Mouse (Mus musculus): ENCODE data around the gene Rasgrp3.
"Not testable (repeated sequence)": the region's sequence is repeated elsewhere in the genome, so short reads cannot be mapped to it uniquely, and the experiment has no call there.

The Rasgrp3 gene

DNA sequence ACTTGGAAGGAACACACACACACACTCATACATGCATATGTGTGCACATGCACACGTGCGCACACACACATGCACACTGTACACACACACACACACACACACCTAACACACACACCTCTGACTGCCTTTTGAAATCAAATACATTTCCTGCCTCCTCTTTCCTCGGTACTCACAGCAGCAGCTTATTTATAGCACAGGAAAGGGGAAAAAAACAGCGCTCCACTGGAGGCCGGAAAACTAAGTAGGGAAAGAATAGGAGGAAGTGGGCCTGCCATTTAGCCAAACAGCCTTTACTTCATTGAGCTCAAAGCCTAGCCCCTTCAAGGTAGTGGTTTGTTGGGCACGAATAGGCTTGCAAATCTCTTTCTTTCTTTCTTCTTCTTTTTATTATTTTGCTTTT is at the start of gene Rasgrp3:
TSS of gene Rasgrp3 (plus strand) at position 298 of the 400 bp plus-strand sequence.
- peak; percentile 13 for DNase-seq (ENCODE audit: low spot score)

GRCm38 (mm10) chr17:75388402-75388801 is 47.3 kb upstream of the Rasgrp3 start:
- DNase-seq (ENCODE audit: low spot score), result no peak

DNA sequence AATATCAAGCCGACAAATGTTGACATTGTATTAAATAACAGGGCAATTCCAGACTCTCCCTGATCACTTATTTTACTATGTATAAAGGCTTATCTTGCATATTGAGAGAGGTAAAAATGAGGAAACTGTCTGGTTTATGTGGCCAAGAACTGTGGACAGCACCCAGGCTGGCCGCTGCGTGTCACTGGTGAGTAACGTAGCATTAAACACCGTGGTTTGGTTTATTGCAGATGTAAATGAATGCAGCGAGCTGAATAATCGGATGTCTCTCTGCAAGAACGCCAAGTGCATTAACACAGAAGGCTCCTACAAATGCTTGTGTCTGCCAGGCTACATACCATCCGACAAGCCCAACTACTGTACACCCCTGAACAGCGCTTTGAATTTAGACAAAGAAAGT is 45.6 kb upstream of the Rasgrp3 start:
- DNase-seq (ENCODE audit: low spot score), result no peak

GRCm38 (mm10) chr17:75391429-75392192 is 44.1 kb upstream of the Rasgrp3 start:
- no peak for DNase-seq (ENCODE audit: low spot score)

GRCm38 (mm10) chr17:75406405-75406804 is 29.3 kb upstream of the Rasgrp3 start:
- peak; percentile 10 for DNase-seq (ENCODE audit: low spot score)

GRCm38 (mm10) chr17:75416861-75417260 is 18.8 kb upstream of the Rasgrp3 start:
- DNase-seq (ENCODE audit: low spot score), result no peak

- no peak for DNase-seq (ENCODE audit: low spot score)
These were observed 1.5 kb upstream of the Rasgrp3 start for GRCm38 (mm10) chr17:75434152-75434551.

DNA sequence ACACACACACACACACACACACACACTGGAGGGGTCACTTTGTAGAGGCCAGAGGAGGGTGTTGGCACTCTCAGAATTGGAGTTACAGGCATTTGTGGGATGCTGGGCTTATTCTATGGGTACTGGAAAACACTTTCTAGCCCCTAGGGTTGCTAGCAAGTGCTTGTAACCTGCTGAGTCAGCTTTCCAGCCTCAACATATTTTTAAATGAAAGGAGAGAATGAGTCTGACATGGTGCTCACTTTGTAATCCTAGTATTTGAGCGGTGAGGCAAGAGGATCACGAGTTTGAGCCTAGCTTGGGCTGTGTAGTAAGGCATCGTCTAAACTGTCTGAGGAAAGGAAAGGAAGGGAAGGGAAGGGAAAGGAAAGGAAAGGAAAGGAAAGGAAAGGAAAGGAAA is 825 bp upstream of the Rasgrp3 start:
- DNase-seq (ENCODE audit: low spot score), result no peak

DNA sequence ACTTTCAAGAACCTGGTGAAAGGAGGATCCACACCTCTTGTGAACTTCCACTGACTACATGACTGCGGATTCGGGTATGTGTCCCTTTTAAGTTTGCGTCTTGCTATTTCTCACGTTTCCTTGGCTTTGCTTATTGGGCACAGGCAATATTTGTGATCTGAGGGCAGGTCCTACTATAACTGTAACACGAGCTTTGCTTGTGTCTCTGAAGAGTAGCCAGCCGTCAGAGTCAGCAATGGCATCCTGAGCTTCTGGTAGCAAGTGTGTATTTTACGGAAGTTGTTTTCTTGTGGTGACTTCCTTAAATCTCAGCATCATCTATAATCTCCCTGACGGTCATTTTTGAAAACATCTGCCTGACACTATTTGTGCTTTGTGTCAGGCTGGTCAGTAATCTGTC is 399 bp downstream of the Rasgrp3 start:
- no peak for DNase-seq (ENCODE audit: low spot score)

DNA sequence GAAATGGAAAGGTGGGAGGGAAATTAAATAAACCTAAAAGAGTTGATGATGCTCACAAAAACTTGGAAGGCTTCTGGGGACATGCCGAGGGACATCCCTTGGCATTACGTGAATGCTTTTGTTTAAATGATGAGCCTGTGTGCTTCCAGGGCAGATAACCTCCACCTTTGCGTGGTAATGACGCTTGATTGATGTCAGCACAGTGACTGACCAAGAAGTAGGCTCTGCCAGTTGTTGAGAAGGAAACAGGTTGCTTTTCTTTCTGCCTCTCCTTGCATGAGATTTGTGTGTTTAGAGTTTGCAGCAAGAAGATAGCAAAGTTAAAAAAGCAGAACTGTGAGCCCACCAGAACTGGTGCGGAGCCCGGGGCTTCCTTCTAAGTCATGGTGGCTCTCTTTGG is 1.1 kb downstream of the Rasgrp3 start:
- no peak for DNase-seq (ENCODE audit: low spot score)

DNA sequence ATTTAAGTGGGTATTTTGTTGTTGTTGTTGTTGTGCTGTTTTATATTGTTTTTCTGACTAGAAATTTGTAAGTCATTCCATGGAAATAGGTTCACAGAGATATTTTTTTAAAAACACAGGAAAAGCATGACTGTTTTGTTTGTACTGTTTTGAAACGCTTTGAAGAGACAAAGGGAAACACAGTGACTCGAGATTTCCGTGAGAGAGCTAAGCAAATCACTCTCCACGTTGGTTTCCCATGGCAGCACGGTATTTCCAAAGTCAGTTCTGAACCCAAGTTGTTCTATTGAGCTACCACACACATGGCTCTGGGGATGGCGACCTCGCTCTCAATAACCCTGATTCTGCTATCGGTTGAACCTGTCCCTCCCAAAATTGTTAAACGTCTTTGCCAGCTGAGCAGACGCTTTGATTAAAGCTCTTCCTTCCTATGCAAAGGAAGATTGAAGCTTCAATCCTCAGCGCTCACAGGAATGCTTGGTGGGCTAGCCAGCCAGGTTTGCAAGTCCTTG is 1.6 kb downstream of the Rasgrp3 start:
- no peak for DNase-seq (ENCODE audit: low spot score)

- DNase-seq (ENCODE audit: low spot score), result no peak
These were observed 2.5 kb downstream of the Rasgrp3 start for GRCm38 (mm10) chr17:75438162-75438561.

DNA sequence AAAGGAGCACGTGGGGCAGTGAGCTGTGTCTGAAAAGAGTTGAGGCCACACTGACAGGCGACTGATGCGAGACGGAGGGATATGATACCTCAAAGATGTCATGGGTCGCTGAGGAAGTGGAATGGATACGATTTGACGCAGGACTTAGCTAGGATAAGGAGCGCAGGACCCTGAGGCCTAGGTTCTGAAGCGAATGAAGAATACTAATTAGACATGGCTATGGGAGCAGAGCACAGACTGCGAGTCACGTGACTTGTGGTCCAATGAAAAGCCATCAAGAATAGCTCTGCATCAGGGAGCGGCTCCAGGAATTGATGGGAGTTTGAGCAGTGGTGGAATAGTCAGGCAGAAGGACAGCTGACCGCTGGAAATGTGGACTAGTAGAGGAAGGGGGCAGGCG is 3.4 kb downstream of the Rasgrp3 start:
- DNase-seq (ENCODE audit: low spot score), result no peak

DNA sequence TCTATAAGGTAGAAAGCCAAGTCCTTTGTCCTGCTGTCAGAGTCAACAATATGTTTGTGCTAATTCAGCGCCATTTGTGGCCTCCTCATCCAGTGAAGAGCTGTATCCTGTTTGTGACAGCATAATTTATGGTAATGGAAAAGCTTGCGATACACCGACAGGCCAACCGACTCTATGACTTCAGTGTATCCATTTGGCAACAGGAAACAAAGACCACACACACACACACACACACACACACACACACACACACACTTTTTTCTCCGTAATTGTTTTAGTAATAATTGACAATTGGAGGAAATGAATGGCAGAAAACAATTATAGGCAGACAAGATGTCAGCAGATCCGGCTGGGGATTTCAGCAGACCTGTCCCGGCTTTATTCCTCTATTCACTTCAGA is 4.9 kb downstream of the Rasgrp3 start:
- peak; percentile 19 for DNase-seq (ENCODE audit: low spot score)

DNA sequence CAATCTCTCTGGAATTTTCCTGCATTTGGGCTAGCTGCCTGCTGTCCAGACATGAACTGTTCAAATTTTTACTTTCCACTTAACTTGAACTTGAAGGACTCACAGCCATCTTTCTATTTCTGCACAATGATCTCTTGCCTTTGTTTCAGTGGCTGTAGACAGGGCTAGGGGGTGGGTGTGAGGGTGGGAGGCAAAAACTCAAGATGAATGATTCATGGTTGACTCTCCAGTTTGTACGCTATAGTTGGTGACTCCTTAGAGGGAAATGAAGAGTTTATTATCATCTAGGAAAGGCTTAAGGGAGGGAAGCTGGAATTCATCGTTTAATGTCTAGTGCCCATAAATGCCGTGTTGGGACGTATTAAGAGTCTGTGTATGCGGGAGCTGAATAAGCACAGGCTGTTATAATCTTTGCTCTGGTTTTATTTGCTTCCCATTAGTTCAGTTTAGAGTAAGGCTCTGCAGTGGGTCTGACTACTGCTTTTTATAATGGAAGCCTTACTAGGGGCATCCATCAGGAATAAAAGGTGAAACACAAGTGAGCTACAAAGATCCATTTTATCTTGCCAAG is 5.6 kb downstream of the Rasgrp3 start:
- DNase-seq (ENCODE audit: low spot score), result no peak

DNA sequence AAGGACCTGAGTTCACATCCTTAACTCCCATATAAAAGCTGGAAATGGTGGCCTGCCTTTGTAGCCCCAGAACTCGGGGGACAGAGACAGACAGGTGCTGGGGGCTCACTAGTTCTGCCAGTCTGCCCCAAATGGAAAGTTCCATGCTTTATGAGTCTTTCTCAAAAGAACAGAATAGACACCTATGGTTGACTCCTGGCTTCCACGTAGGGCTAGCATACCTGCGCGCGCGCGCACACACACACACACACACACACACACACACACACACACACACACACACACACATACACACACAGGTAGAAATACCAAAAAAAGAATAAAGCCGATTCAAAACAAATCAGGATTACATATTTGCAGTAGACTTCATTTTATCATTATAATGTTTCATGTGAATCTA is 6.7 kb downstream of the Rasgrp3 start:
- DNase-seq (ENCODE audit: low spot score), result no peak

- DNase-seq (ENCODE audit: low spot score), result no peak
These were observed 7.4 kb downstream of the Rasgrp3 start for GRCm38 (mm10) chr17:75443064-75443621.

DNA sequence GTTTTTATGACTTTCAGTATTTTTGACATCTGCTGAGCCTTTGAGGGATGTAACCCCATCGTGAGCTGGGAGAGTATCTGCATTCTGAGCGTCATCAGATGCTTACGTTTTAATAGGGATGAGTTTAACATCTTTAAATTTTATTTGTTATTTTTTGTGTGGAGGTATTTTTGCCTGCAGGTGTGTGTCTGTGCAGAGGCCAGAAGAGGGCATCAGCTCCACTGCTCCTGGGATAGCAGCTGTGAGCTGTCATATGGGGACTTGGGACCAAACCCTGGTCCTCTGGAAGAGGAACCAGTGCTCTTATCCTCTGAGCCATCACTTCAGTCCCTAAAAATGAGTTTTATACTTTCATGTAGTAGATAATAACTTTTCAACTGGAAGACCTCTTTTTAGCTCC is 12.6 kb downstream of the Rasgrp3 start:
- DNase-seq (ENCODE audit: low spot score), result no peak

DNA sequence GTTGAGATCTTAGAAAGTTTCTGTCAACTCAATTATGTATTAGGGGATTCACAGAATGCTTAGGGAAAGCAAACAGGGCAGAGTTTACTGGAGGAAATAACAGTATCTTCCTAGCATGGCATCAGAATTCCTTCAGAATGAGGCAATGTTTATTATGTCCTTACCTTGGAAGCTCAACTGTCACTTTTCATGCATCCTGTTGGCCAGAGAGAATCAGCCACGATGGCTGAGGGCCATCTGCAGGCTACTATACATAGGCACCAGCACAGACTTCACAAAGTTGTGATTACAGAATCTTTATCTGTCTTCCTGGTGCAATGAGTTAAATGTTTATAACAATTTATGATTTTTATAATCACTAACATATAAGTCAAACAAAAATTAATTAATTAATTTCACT is 13.3 kb downstream of the Rasgrp3 start:
- DNase-seq (ENCODE audit: low spot score), result no peak

DNA sequence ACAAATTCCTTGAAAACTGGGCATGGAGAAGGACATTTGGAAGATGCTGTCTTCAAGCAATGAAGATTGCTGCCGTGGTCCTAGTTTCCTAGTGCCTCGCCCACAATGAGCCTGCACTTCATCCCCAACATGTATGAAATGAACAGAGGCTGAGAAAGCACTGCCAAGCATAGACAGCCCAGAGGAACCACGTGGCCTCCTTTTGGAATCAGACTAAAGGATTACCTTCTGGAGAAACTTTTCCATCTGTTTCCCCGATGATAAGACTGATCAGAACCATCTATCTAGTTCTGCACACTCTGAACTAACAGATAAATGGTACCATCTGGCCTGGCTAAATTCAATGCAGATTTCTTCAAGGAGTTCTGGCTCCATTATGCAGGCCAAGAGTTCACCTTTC is 16.6 kb downstream of the Rasgrp3 start:
- no peak for DNase-seq (ENCODE audit: low spot score)

GRCm38 (mm10) chr17:75453639-75454038 is 17.9 kb downstream of the Rasgrp3 start:
- no peak for DNase-seq (ENCODE audit: low spot score)

DNA sequence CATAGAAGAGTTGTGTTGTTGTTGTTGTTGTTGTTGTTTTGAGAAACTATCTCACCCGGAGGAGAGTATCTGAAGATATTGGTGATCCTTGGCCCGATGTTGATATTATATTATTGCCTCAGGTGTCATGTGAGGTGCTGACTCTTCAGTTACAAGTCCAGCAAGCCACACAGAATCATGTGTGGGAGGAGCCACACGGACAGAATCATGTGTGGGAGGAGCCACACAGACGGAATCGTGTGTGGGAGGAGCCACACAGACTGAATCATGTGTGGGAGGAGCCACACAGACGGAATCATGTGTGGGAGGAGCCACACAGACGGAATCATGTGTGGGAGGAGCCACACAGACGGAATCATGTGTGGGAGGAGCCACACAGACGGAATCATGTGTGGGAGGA is 20.4 kb downstream of the Rasgrp3 start:
- DNase-seq (ENCODE audit: low spot score), result not testable (repeated sequence)

GRCm38 (mm10) chr17:75460621-75461020 is 24.9 kb downstream of the Rasgrp3 start:
- no peak for DNase-seq (ENCODE audit: low spot score)
